Mouse (Mus musculus) intestine, embryonic 15.5 days (tissue): ENCODE results near the gene Vwce. TPM values are rescaled to one million over a fixed set of nuclear protein-coding genes. Genes with fewer than 3 reads are reported as not detected.

Experiments
- ATAC-seq: fragments of 200-750 bp; cut with Nextera tagmentation; 2 replicates; pipeline ENCODE4 v1.8.0; 2017; ENCODE audit warnings: moderate TSS enrichment, moderate library complexity
- H3K27ac ChIP-seq: fragments of 300-500 bp; sonication (generic); 2 replicates; pipeline ENCODE4 v1.5.1; 2015; ENCODE audit warnings: mild to moderate bottlenecking, inconsistent platforms
- H3K27me3 ChIP-seq: fragments of 300-500 bp; sonication (generic); replicated peaks from 2 replicates; pipeline ENCODE4 v1.6.1; 2015; ENCODE audit warnings: inconsistent platforms
- H3K36me3 ChIP-seq: fragments of 300-500 bp; sonication (generic); 2 replicates; pipeline ENCODE4 v1.6.1; 2015; ENCODE audit warnings: inconsistent platforms
- H3K4me1 ChIP-seq: fragments of 300-500 bp; sonication (generic); replicated peaks from 2 replicates; pipeline ENCODE4 v1.6.1; 2015; ENCODE audit warnings: inconsistent platforms
- H3K4me2 ChIP-seq: fragments of 300-500 bp; sonication (generic); replicated peaks from 2 replicates; pipeline ENCODE4 v1.6.1; 2015; ENCODE audit warnings: mild to moderate bottlenecking, inconsistent platforms
- H3K4me3 ChIP-seq: fragments of 300-500 bp; sonication (generic); replicated peaks from 2 replicates; pipeline ENCODE4 v1.5.1; 2015; ENCODE audit warnings: inconsistent platforms
- H3K9ac ChIP-seq: fragments of 300-500 bp; sonication (generic); 2 replicates; pipeline ENCODE4 v1.6.1; 2015; ENCODE audit warnings: inconsistent platforms
- H3K9me3 ChIP-seq: fragments of 300-500 bp; sonication (generic); 2 replicates; pipeline ENCODE4 v1.6.1; 2016; ENCODE audit warnings: inconsistent platforms
- WGBS: fragments of 180-500 bp; shearing (Covaris S2); methylation state at CpG from one replicate; pipeline ENCODE4 v1.1.7; 2015; 5-methylcytosine and 5-hydroxymethylcytosine counted together
- polyA plus RNA-seq: library from polyadenylated mRNA; unstranded; fragments of >200 nt; fragmentation: Nextera tagmentation; extraction: Ambion mirVana; gene quantifications from 2 replicates; pipeline ENCODE4 v1.2.1, GENCODE M21; 2015

Gene Vwce
- polyA plus RNA-seq, 1 experiment from 2014 or later = 3.4 TPM

DNA sequence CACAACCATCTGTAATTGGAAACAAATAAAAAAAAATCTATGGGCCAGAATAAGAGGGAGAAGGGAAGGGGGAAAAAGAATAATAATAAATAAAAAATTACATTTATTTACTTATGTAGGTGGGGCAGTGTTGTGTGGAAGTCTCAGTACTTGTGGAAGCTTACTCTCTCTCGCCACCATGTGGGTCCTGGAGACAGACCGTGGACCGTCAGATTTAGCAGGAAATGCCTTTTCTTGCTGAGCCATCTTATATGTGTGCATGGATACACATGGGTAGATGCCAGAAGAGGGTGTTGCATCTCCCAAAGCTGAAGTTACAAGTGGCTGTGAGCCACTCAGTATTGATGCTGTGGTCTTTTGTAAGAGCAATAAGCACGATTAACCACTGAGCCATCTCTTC lies 47.6 kb downstream of the Vwce start:
- Histone ChIP-seq H3K9me3 (no peaks in the 10 kb centered on the region), H3K4me2 (no peak overlapping the region), H3K4me1 (no peaks in the 10 kb centered on the region), H3K27me3 (no peaks in the 10 kb centered on the region), H3K36me3 (no peaks in the 10 kb centered on the region), H3K27ac (no peak overlapping the region), H3K9ac (no peak overlapping the region), H3K4me3 (no peak overlapping the region)
- ATAC-seq = no peak
- WGBS = 60% methylated on average over 4 of the region's 4 CpGs

- Histone ChIP-seq H3K4me3 (no peak overlapping the region), H3K36me3 (no peaks in the 10 kb centered on the region), H3K27me3 (no peaks in the 10 kb centered on the region), H3K9me3 (no peaks in the 10 kb centered on the region), H3K9ac (no peak overlapping the region), H3K4me2 (no peak overlapping the region), H3K4me1 (peaks cover 11% of the 10 kb centered on the region), H3K27ac (no peak overlapping the region)
- ATAC-seq = no peak
- WGBS = 92% methylated on average over 9 of the region's 9 CpGs
Observed at GRCm38 (mm10) chr19:10685081-10685480, 51.1 kb downstream of the Vwce start.

- no peak overlapping the region for H3K4me3 ChIP-seq
- H3K9me3 ChIP-seq = no peaks in the 10 kb centered on the region
- H3K27me3 ChIP-seq = no peaks in the 10 kb centered on the region
- H3K36me3 ChIP-seq = no peaks in the 10 kb centered on the region
- no peak overlapping the region for H3K4me2 ChIP-seq
- WGBS = 70% methylated on average over 2 of the region's 2 CpGs
- ATAC-seq = no peak
- H3K4me1 ChIP-seq = peaks cover 16% of the 10 kb centered on the region
- H3K27ac ChIP-seq = no peak overlapping the region
- H3K9ac ChIP-seq = no peak overlapping the region
Observed at GRCm38 (mm10) chr19:10685727-10686126, 51.7 kb downstream of the Vwce start.

GRCm38 (mm10) chr19:10688537-10689352 lies 54.7 kb downstream of the Vwce start, which contains the start of gene Vps37c:
Gene Vps37c, plus strand, starts transcription at chr19:10688735.
- Histone ChIP-seq H3K27ac (peak within 1 kb of the TSS; percentile 96), H3K4me2 (peak within 1 kb of the TSS; percentile 67), H3K4me3 (peak within 1 kb of the TSS; percentile 76), H3K36me3 (no peaks in the 10 kb centered on the region), H3K4me1 (peaks cover 21% of the 10 kb centered on the region), H3K27me3 (no peaks in the 10 kb centered on the region), H3K9me3 (no peaks in the 10 kb centered on the region), H3K9ac (peak within 1 kb of the TSS; percentile 80)
- under 1% methylated on average over 74 of the region's 74 CpGs for WGBS
- ATAC-seq = peak; percentile 94

DNA sequence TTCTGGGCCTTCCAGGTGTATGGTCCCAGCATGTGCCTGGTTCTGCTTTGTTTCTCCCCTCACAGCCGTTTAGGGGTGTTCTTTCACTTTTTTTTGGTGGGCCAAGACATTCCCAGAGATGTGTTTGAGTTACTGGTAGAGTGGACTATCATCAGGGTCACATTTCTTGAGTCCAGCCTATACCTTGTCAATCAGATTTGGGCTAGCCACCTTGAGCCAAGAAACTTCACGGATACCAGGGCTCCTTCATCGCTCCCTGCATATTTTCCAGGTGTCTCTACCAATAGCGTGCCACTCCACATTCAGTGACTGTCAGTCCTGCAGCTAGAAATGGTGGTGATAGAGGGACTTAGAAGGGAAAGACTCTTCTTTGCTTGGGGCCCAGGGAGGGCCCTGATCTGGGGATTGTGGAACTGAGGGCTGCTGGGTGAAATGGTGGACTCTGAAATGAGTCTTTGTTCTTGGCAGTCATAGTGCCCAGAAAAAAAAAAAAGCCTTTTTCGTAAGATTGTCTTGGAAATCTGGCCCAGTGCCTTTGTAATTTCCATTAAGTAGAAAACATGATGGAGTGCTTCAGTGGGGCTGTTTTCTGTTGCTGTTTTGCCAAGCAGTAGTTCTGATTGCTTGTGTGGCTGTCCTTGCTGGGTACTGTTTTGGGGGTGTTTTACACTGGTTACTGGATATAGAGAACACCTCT lies 55.6 kb downstream of the Vwce start:
- no peak for ATAC-seq
- peak overlapping the region; percentile 80 for H3K9ac ChIP-seq
- no peaks in the 10 kb centered on the region for H3K36me3 ChIP-seq
- no peaks in the 10 kb centered on the region for H3K9me3 ChIP-seq
- H3K27me3 ChIP-seq = no peaks in the 10 kb centered on the region
- peaks cover 21% of the 10 kb centered on the region for H3K4me1 ChIP-seq
- peak overlapping the region; percentile 96 for H3K27ac ChIP-seq
- H3K4me2 ChIP-seq = peak overlapping the region; percentile 67
- H3K4me3 ChIP-seq = peak overlapping the region; percentile 76
- 47% methylated on average over 5 of the region's 5 CpGs for WGBS

DNA sequence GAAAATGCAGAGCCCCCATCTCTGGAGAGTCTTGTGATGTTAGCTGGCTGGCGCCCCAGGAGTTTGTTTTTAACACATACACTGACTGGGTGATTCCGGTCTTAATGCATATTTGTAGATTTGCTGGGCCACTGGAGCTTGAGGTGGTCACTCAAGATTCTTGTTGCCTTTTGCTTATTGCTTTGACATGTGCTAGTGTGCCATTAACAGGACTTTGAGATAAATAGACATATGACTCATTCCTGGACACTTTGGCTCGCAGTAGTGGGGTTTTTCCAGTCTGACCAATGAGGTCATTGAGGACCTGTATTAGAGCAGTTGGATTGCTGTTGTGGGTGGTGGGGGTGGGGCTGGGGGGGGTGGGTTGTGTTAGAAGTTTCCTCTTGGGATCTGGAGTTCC lies 56.3 kb downstream of the Vwce start:
- peak overlapping the region; percentile 96 for H3K27ac ChIP-seq
- 54% methylated on average over 3 of the region's 3 CpGs for WGBS
- no peaks in the 10 kb centered on the region for H3K27me3 ChIP-seq
- no peak for ATAC-seq
- peak overlapping the region; percentile 67 for H3K4me2 ChIP-seq
- no peak overlapping the region for H3K9ac ChIP-seq
- peak overlapping the region; percentile 76; the same call in 1 of the 2 replicates for H3K4me3 ChIP-seq
- no peaks in the 10 kb centered on the region for H3K36me3 ChIP-seq
- no peaks in the 10 kb centered on the region for H3K9me3 ChIP-seq
- H3K4me1 ChIP-seq = peaks cover 24% of the 10 kb centered on the region

DNA sequence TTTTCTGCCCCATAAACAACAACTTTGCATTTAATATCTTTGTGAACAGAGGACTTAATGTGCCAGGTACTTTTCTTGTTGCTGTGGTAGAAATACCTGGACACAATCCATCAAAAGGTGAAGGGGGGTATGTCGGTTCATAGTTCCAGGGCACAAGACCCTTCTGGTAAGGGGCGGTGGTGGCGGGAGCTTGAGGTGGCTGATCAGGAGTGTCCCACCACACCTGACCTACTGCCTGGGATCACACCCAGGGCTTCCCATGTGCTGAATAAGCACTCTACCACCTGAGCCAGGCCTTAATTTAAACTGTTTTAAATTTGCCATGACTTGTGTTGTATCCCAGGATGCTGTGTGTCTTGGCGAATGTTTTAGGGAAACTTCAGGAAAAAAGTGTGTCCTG lies 57.1 kb downstream of the Vwce start:
- Histone ChIP-seq H3K9me3 (no peaks in the 10 kb centered on the region), H3K27me3 (no peaks in the 10 kb centered on the region), H3K4me2 (0 out of 2 replicates have a peak overlapping the region, but pooled peaks have one; percentile 67), H3K36me3 (no peaks in the 10 kb centered on the region), H3K4me3 (no peak overlapping the region), H3K4me1 (peaks cover 31% of the 10 kb centered on the region), H3K9ac (no peak overlapping the region), H3K27ac (no peak overlapping the region)
- 86% methylated on average over 4 of the region's 4 CpGs for WGBS
- ATAC-seq = no peak

- Histone ChIP-seq H3K27me3 (no peaks in the 10 kb centered on the region), H3K9ac (no peak overlapping the region), H3K36me3 (no peaks in the 10 kb centered on the region), H3K4me2 (0 out of 2 replicates have a peak overlapping the region, but pooled peaks have one; percentile 4), H3K4me3 (no peak overlapping the region), H3K9me3 (no peaks in the 10 kb centered on the region), H3K4me1 (peaks cover 31% of the 10 kb centered on the region), H3K27ac (peak overlapping the region; percentile 55; the same call in 1 of the 2 replicates)
- WGBS = 80% methylated on average over 3 of the region's 3 CpGs
- ATAC-seq = no peak
Observed at GRCm38 (mm10) chr19:10691660-10692059, 57.6 kb downstream of the Vwce start.

DNA sequence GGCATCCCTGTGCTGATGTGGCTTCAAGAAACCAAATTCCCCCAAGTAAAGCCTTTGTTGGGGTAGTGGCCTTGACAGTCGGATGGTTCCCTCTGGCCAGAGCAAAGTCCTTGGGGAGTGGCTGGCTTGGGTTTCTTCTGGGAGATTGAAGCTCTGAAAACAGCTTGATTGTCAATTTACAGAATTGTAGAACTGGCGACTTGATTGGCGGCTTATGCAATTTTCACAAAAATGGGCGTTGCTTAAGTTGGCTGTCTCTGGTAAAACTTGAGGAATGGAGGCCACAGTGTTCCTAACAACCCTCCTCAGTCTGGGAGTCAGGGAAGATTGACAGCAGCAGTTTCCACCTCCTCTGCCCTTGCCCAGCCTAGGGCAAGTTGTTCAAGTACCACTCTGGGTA lies 58.3 kb downstream of the Vwce start:
- peak overlapping the region; percentile 55; the same call in 1 of the 2 replicates for H3K27ac ChIP-seq
- ATAC-seq = no peak
- H3K4me3 ChIP-seq = no peak overlapping the region
- no peak overlapping the region for H3K9ac ChIP-seq
- H3K27me3 ChIP-seq = no peaks in the 10 kb centered on the region
- H3K36me3 ChIP-seq = no peaks in the 10 kb centered on the region
- peaks cover 37% of the 10 kb centered on the region for H3K4me1 ChIP-seq
- no peaks in the 10 kb centered on the region for H3K9me3 ChIP-seq
- no peak overlapping the region for H3K4me2 ChIP-seq
- WGBS = 64% methylated on average over 4 of the region's 4 CpGs

DNA sequence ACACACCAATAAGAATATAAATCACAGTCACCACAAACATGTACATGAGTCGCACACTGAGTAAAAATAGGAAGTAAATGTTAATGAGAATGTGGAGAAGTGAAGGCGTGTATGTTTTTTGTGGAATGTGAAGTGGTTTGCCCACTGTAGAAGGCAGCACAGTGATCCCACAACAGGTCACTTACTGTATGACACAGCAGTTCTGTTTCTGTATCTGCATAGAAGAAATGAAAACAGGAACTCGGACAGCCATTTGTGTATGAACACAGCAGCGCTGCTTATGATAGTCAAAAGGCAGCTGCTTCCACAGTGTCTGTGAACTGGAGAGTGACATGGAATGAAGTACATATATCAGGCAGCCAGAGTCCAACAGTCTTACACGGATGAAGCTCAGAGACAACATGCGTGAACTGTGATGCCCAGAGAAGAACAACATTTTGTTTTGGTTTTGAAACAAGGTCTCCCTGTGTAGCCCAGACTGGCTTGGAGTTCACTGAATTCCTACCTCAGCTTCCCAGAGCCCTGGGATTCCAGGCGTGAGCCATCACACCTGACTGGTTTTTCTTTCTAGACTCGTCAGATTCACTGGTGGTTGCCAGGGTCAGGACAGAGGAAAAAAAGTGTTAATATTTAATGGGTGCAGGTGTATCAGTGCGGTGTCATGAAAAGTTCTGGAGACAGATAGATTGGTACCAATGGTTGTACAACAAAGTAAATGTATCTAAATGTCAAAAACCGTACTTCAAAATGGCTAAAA lies 60.1 kb downstream of the Vwce start:
- Histone ChIP-seq H3K4me2 (no peak overlapping the region), H3K27me3 (no peaks in the 10 kb centered on the region), H3K9me3 (no peaks in the 10 kb centered on the region), H3K36me3 (no peaks in the 10 kb centered on the region), H3K27ac (no peak overlapping the region), H3K4me3 (no peak overlapping the region), H3K4me1 (peaks cover 48% of the 10 kb centered on the region), H3K9ac (no peak overlapping the region)
- WGBS = 85% methylated on average over 10 of the region's 10 CpGs
- no peak for ATAC-seq

GRCm38 (mm10) chr19:10695801-10696200 lies 61.8 kb downstream of the Vwce start:
- H3K36me3 ChIP-seq = no peaks in the 10 kb centered on the region
- H3K9ac ChIP-seq = no peak overlapping the region
- ATAC-seq = no peak
- no peak overlapping the region for H3K4me3 ChIP-seq
- peak overlapping the region; percentile 4; the same call in 1 of the 2 replicates for H3K27ac ChIP-seq
- peaks cover 51% of the 10 kb centered on the region for H3K4me1 ChIP-seq
- no peak overlapping the region for H3K4me2 ChIP-seq
- 58% methylated on average over 7 of the region's 7 CpGs for WGBS
- no peaks in the 10 kb centered on the region for H3K9me3 ChIP-seq
- no peaks in the 10 kb centered on the region for H3K27me3 ChIP-seq
